In genomic region chr7:99825511-99825910, GRCm38 (mm10) we compare ENCODE assay signal across 16 mouse cellular contexts. TPM values are rescaled to one million over a fixed set of nuclear protein-coding genes. Genes with fewer than 3 reads are reported as not detected.
A peak's percentile ranks its signal among the peaks of the same experiment; 100 is the strongest.
DNase-seq lines count a peak whose midpoint lies in the region; ATAC-seq and TF ChIP-seq lines count a peak whose summit lies in the region.
"Had no signal": no experiment of that assay in that cellular context is flagged by ENCODE, and none has a peak within 500 bp of the region (broad histone marks: within the 10 kb centered on the region; RNA-seq: fewer than 3 reads in every experiment).

No protein-coding gene starts in this region.

- TF ChIP-seq EP300 in lung, postnatal 0 days (IDR thresholded peaks at IDR 0.05), result no peak

- H3K4me2 ChIP-seq in lung, postnatal 0 days (replicated peaks; ENCODE audit: low read depth, low read length), result peak overlapping the region; percentile 30
- peak overlapping the region; percentile 20; the same call in 1 of the 2 replicates for H3K4me2 ChIP-seq in stomach, embryonic 15.5 days
- no peak overlapping the region for H3K4me2 ChIP-seq in midbrain, postnatal 0 days (ENCODE audit: low read depth, low read length, poor library complexity, severe bottlenecking)
- H3K4me2 ChIP-seq: embryonic facial prominence, embryonic 13.5 days; midbrain, embryonic 15.5 days had no signal

- peaks cover 7% of the 10 kb centered on the region; the same call in 1 of the 2 replicates for H3K36me3 ChIP-seq in heart, embryonic 10.5 days
- H3K36me3 ChIP-seq in lung, postnatal 0 days (ENCODE audit: insufficient read depth, low read length), result no peaks in the 10 kb centered on the region
- H3K36me3 ChIP-seq in liver, adult 2 months (ENCODE audit: control insufficient read depth, insufficient read depth, low read length), result peaks cover 5% of the 10 kb centered on the region; the same call in 1 of the 2 replicates
- H3K36me3 ChIP-seq in stomach, embryonic 15.5 days, result no peaks in the 10 kb centered on the region
- no peaks in the 10 kb centered on the region for H3K36me3 ChIP-seq in midbrain, postnatal 0 days (ENCODE audit: insufficient read depth, low read length)
- H3K36me3 ChIP-seq: midbrain, embryonic 15.5 days had no signal

- peak overlapping the region; percentile 35 for H3K4me3 ChIP-seq in heart, embryonic 10.5 days
- no peak overlapping the region for H3K4me3 ChIP-seq in lung, postnatal 0 days (ENCODE audit: low read depth, low read length)
- H3K4me3 ChIP-seq in lung, adult 2 months (replicated peaks; ENCODE audit: extremely low read depth, low read depth, low read length), result no peak overlapping the region
- no peak overlapping the region for H3K4me3 ChIP-seq in liver, adult 2 months (ENCODE audit: insufficient read depth, low read depth, low read length)
- H3K4me3 ChIP-seq in stomach, embryonic 15.5 days (replicated peaks), result no peak overlapping the region
- no peak overlapping the region for H3K4me3 ChIP-seq in midbrain, postnatal 0 days (ENCODE audit: low read depth, low read length)
- H3K4me3 ChIP-seq in gastrocnemius, adult 2 months, result no peak overlapping the region
- H3K4me3 ChIP-seq: embryonic facial prominence, embryonic 13.5 days; midbrain, embryonic 15.5 days had no signal

- intact Hi-C loops in gastrocnemius, adult 2 months (cut with DNase I), result no loop called here

- peaks cover 42% of the 10 kb centered on the region for H3K4me1 ChIP-seq in heart, embryonic 10.5 days
- H3K4me1 ChIP-seq in lung, postnatal 0 days (ENCODE audit: insufficient read depth, low read depth, low read length), result peaks cover 2% of the 10 kb centered on the region; the same call in 1 of the 2 replicates
- H3K4me1 ChIP-seq in lung, adult 2 months (ENCODE audit: control insufficient read depth, insufficient read depth, low read length), result peaks cover 3% of the 10 kb centered on the region
- H3K4me1 ChIP-seq in liver, adult 2 months (ENCODE audit: control insufficient read depth, insufficient read depth, low read length), result peaks cover 4% of the 10 kb centered on the region; the same call in 1 of the 2 replicates
- 0 out of 2 replicates have a peak, but pooled peaks cover 7% of the 10 kb centered on the region for H3K4me1 ChIP-seq in stomach, embryonic 15.5 days
- H3K4me1 ChIP-seq in midbrain, postnatal 0 days (ENCODE audit: insufficient read depth, low read length), result no peaks in the 10 kb centered on the region

- H3K9me3 ChIP-seq in heart, embryonic 10.5 days, result no peaks in the 10 kb centered on the region
- H3K9me3 ChIP-seq in lung, postnatal 0 days (ENCODE audit: low read length), result no peaks in the 10 kb centered on the region
- H3K9me3 ChIP-seq in stomach, embryonic 15.5 days, result no peaks in the 10 kb centered on the region
- no peaks in the 10 kb centered on the region for H3K9me3 ChIP-seq in midbrain, postnatal 0 days (ENCODE audit: low read length)
- H3K9me3 ChIP-seq: embryonic facial prominence, embryonic 13.5 days; midbrain, embryonic 15.5 days had no signal

- no peak for TF ChIP-seq CTCF in lung, postnatal 0 days (IDR thresholded peaks at IDR 0.05)
- TF ChIP-seq CTCF in lung, adult 2 months (IDR thresholded peaks at IDR 0.05; ENCODE audit: insufficient read depth, low read length), result no peak
- TF ChIP-seq CTCF in liver, adult 2 months (IDR thresholded peaks at IDR 0.05; ENCODE audit: low read depth, low read length), result no peak
- no peak for TF ChIP-seq CTCF in midbrain, postnatal 0 days (IDR thresholded peaks at IDR 0.05)
- no peak for TF ChIP-seq CTCF in gastrocnemius, adult 2 months (IDR thresholded peaks at IDR 0.05)

- no peaks in the 10 kb centered on the region for H3K79me2 ChIP-seq in liver, adult 2 months (ENCODE audit: control insufficient read depth, insufficient read depth, low read length)

- ATAC-seq in lung, postnatal 0 days, result no peak
- ATAC-seq in stomach, embryonic 15.5 days (ENCODE audit: insufficient read depth, low FRiP score, low read depth), result no peak
- ATAC-seq in midbrain, postnatal 0 days (ENCODE audit: low FRiP score), result no peak
- ATAC-seq: forebrain, embryonic 14.5 days; midbrain, embryonic 15.5 days had no signal

- no peaks in the 10 kb centered on the region for H3K27me3 ChIP-seq in heart, embryonic 10.5 days (ENCODE audit: insufficient read depth, poor library complexity, severe bottlenecking)
- no peaks in the 10 kb centered on the region for H3K27me3 ChIP-seq in lung, postnatal 0 days (replicated peaks; ENCODE audit: insufficient read depth, low read length)
- no peaks in the 10 kb centered on the region for H3K27me3 ChIP-seq in liver, adult 2 months (ENCODE audit: control insufficient read depth, insufficient read depth, low read length)
- no peaks in the 10 kb centered on the region for H3K27me3 ChIP-seq in stomach, embryonic 15.5 days (replicated peaks)
- no peaks in the 10 kb centered on the region for H3K27me3 ChIP-seq in midbrain, postnatal 0 days (ENCODE audit: insufficient read depth, low read length)
- H3K27me3 ChIP-seq: embryonic facial prominence, embryonic 13.5 days; midbrain, embryonic 15.5 days had no signal

- H3K9ac ChIP-seq in lung, postnatal 0 days (replicated peaks; ENCODE audit: low read depth), result no peak overlapping the region
- no peak overlapping the region; the same call in 1 of the 2 replicates for H3K9ac ChIP-seq in liver, adult 2 months (ENCODE audit: low read depth, low read length)
- no peak overlapping the region for H3K9ac ChIP-seq in stomach, embryonic 15.5 days
- no peak overlapping the region for H3K9ac ChIP-seq in midbrain, postnatal 0 days (replicated peaks; ENCODE audit: low read length, poor library complexity, severe bottlenecking)
- H3K9ac ChIP-seq: embryonic facial prominence, embryonic 13.5 days; midbrain, embryonic 15.5 days had no signal

- TF ChIP-seq POLR2A in lung, adult 2 months (IDR thresholded peaks at IDR 0.05; ENCODE audit: borderline replicate concordance, extremely low read depth, low read depth, low read length), result no peak
- no peak for TF ChIP-seq POLR2A in liver, adult 2 months (IDR thresholded peaks at IDR 0.05; ENCODE audit: extremely low read depth, insufficient read depth, low read length)

- peak overlapping the region; percentile 77 for H3K27ac ChIP-seq in heart, embryonic 10.5 days
- H3K27ac ChIP-seq in lung, postnatal 0 days (ENCODE audit: low read length), result peak overlapping the region; percentile 57; the same call in 1 of the 2 replicates
- H3K27ac ChIP-seq in liver, adult 2 months (replicated peaks; ENCODE audit: insufficient read depth, low read depth, low read length), result peak overlapping the region; percentile 4; the same call in 1 of the 2 replicates
- H3K27ac ChIP-seq in stomach, embryonic 15.5 days, result peak overlapping the region; percentile 71
- H3K27ac ChIP-seq in midbrain, postnatal 0 days (ENCODE audit: low read depth, low read length), result no peak overlapping the region
- no peak overlapping the region for H3K27ac ChIP-seq in gastrocnemius, adult 2 months
- H3K27ac ChIP-seq: embryonic facial prominence, embryonic 13.5 days; midbrain, embryonic 15.5 days had no signal

- WGBS in heart, embryonic 10.5 days, result 44% methylated on average over 9 of the region's 9 CpGs
- 83% methylated on average over 9 of the region's 9 CpGs for WGBS in lung, postnatal 0 days
- WGBS in lung, adult 2 months, result 86% methylated on average over 9 of the region's 9 CpGs
- WGBS in liver, adult 2 months, result 95% methylated on average over 9 of the region's 9 CpGs
- WGBS in stomach, embryonic 15.5 days, result 81% methylated on average over 9 of the region's 9 CpGs
- WGBS in midbrain, postnatal 0 days, result 88% methylated on average over 9 of the region's 9 CpGs

- no peak for DNase-seq in heart, embryonic 10.5 days (ENCODE audit: low spot score)
- no peak for DNase-seq in heart, adult 8-10 months (ENCODE audit: low spot score)
- DNase-seq in lung, postnatal 0 days (ENCODE audit: low spot score), result no peak
- no peak for DNase-seq in lung, adult 2 months
- DNase-seq in liver, adult 2 months (ENCODE audit: extremely low read depth, low read depth, low spot score), result no peak
- DNase-seq in midbrain, postnatal 0 days (ENCODE audit: low spot score), result no peak
- no peak for DNase-seq in gastrocnemius, adult 2 months
- DNase-seq: adrenal gland, postnatal 25 days; cerebellum, postnatal 25 days; kidney, postnatal 14 days; lung, postnatal 36 days had no signal

RNA-seq across cellular contexts. Expression of gene Neu3, which starts 2.7 kb away (rescaled TPM):
- polyA plus RNA-seq in heart, embryonic 10.5 days (2016; fragmentation: Nextera tagmentation; extraction: Ambion mirVana), result 3.1 and 3.3 TPM in 2 replicates
- total RNA-seq in heart, adult 8-10 months (2022), result 1 to 10 TPM; 3.3 to 5.4 (median 4.8) TPM
- polyA plus RNA-seq in lung, postnatal 0 days (2015; fragmentation: Nextera tagmentation; extraction: Ambion mirVana), result 5.8 and 7.6 TPM in 2 replicates
- polyA plus RNA-seq in lung, adult 2 months (2012; rRNA removed), result 3.4 TPM in 2 replicates
- 0.46 and 1.0 TPM in 2 replicates for total RNA-seq in liver, adult 2 months (2014; rRNA removed)
- 0.69 and 1.7 TPM in 2 replicates for polyA plus RNA-seq in liver, adult 2 months (2012; rRNA removed)
- 5.4 and 6.0 TPM in 2 replicates for polyA plus RNA-seq in stomach, embryonic 15.5 days (2015; fragmentation: Nextera tagmentation; extraction: Ambion mirVana)
- 1.8 and 4.3 TPM in 2 replicates for total RNA-seq in midbrain, postnatal 0 days (2014; rRNA removed)
- 1.8 TPM in 2 replicates for polyA plus RNA-seq in midbrain, postnatal 0 days (2015; fragmentation: Nextera tagmentation; extraction: Ambion mirVana)
- 1 to 10 TPM; 2.1 to 3.4 TPM for total RNA-seq in gastrocnemius, adult 2 months (2021)

RNA-seq across cellular contexts. Expression of gene Xrra1, which starts 33.4 kb away (rescaled TPM):
- polyA plus RNA-seq in heart, embryonic 10.5 days (2016; fragmentation: Nextera tagmentation; extraction: Ambion mirVana), result 0.24 and 0.31 TPM in 2 replicates
- total RNA-seq in heart, adult 8-10 months (2022), result not detected
- polyA plus RNA-seq in lung, postnatal 0 days (2015; fragmentation: Nextera tagmentation; extraction: Ambion mirVana), result 1.1 and 1.3 TPM in 2 replicates
- 0.87 and 1.1 TPM in 2 replicates for polyA plus RNA-seq in lung, adult 2 months (2012; rRNA removed)
- 0.13 TPM in 1 of 2 replicates, not detected in the other for total RNA-seq in liver, adult 2 months (2014; rRNA removed)
- not detected in 2 replicates for polyA plus RNA-seq in liver, adult 2 months (2012; rRNA removed)
- polyA plus RNA-seq in stomach, embryonic 15.5 days (2015; fragmentation: Nextera tagmentation; extraction: Ambion mirVana), result 0.21 and 0.35 TPM in 2 replicates
- total RNA-seq in midbrain, postnatal 0 days (2014; rRNA removed), result 1.6 and 2.4 TPM in 2 replicates
- polyA plus RNA-seq in midbrain, postnatal 0 days (2015; fragmentation: Nextera tagmentation; extraction: Ambion mirVana), result 1.9 and 2.1 TPM in 2 replicates
- total RNA-seq in gastrocnemius, adult 2 months (2021), result under 1 TPM; 0.11 to 0.59 TPM
- polyA plus RNA-seq: small intestine, adult 2 months had no signal

RNA-seq across cellular contexts. Expression of gene Spcs2, which starts 37.8 kb away (rescaled TPM):
- polyA plus RNA-seq in heart, embryonic 10.5 days (2016; fragmentation: Nextera tagmentation; extraction: Ambion mirVana), result 241 and 302 TPM in 2 replicates
- total RNA-seq in heart, adult 8-10 months (2022), result 10 to 100 TPM; 60.3 to 67.9 (median 63.1) TPM
- polyA plus RNA-seq in lung, postnatal 0 days (2015; fragmentation: Nextera tagmentation; extraction: Ambion mirVana), result 318 and 342 TPM in 2 replicates
- 21.5 and 45.6 TPM in 2 replicates for polyA plus RNA-seq in lung, adult 2 months (2012; rRNA removed)
- total RNA-seq in liver, adult 2 months (2014; rRNA removed), result 82.3 and 110 TPM in 2 replicates
- 30.4 and 31.1 TPM in 2 replicates for polyA plus RNA-seq in liver, adult 2 months (2012; rRNA removed)
- polyA plus RNA-seq in stomach, embryonic 15.5 days (2015; fragmentation: Nextera tagmentation; extraction: Ambion mirVana), result 386 and 415 TPM in 2 replicates
- 119 and 136 TPM in 2 replicates for total RNA-seq in midbrain, postnatal 0 days (2014; rRNA removed)
- polyA plus RNA-seq in midbrain, postnatal 0 days (2015; fragmentation: Nextera tagmentation; extraction: Ambion mirVana), result 251 and 264 TPM in 2 replicates
- 10 to 100 TPM; 76.7 to 79.4 TPM for total RNA-seq in gastrocnemius, adult 2 months (2021)

Comparison
In these comparisons a context has a peak if more than half of its experiments do, and no peak if none do; other contexts are left out.
1. H3K27ac ChIP-seq: peak in heart, embryonic 10.5 days (single experiment), lung, postnatal 0 days (single experiment), liver, adult 2 months (single experiment) and stomach, embryonic 15.5 days (single experiment); none in midbrain, postnatal 0 days (single experiment) and gastrocnemius, adult 2 months (single experiment).